Mouse (Mus musculus) retina, postnatal 1 day (tissue): Measurements from ENCODE around the gene Kcnd3.
"Not testable (repeated sequence)": the region's sequence is repeated elsewhere in the genome, so short reads cannot be mapped to it uniquely, and the experiment has no call there.

Experiments
- DNase-seq: peaks from one replicate; pipeline ENCODE4 v3.0.0-alpha.2; 2012

Gene Kcnd3

GRCm38 (mm10) chr3:105666996-105667523 is 214.9 kb downstream of the Kcnd3 start:
- no peak for DNase-seq

DNA sequence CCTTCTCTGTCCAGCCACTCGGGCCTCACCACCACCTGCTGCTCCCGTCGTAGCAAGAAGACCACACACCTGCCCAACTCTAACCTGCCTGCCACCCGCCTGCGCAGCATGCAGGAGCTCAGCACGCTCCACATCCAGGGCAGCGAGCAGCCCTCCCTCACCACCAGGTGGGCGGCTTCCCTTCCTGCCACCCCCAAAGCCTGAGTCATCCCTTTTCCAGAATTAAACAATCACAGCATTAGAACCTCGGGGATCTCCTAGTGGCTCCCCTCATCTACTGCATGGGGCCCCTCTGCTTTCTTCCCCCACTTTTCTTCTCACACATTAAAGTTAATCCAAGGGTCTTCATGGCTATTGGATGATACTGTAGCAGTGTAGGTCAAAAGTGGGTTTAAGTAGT is 216.0 kb downstream of the Kcnd3 start:
- DNase-seq, result no peak

DNA sequence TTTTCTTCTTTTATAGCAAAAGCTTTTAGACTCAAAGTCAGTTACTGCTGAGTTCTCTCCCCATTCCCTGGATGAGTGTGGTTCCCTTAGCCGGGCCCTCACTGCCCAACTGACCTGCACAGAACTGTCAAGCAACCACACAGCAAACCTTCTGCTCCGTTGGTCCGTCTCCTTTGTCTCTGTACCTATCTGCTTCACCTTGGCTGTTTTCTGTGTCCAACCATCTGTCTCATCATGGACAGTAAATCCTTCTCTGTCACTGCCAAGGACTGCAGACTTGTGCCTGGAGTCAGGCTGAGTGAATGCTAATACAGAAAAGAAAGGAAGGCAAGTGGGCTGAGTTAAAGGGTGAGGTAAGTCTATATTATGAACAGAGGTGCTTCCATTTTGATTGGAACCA is 217.6 kb downstream of the Kcnd3 start:
- DNase-seq, result no peak

- DNase-seq, result no peak
Observed at GRCm38 (mm10) chr3:105670801-105671200, 218.7 kb downstream of the Kcnd3 start.

DNA sequence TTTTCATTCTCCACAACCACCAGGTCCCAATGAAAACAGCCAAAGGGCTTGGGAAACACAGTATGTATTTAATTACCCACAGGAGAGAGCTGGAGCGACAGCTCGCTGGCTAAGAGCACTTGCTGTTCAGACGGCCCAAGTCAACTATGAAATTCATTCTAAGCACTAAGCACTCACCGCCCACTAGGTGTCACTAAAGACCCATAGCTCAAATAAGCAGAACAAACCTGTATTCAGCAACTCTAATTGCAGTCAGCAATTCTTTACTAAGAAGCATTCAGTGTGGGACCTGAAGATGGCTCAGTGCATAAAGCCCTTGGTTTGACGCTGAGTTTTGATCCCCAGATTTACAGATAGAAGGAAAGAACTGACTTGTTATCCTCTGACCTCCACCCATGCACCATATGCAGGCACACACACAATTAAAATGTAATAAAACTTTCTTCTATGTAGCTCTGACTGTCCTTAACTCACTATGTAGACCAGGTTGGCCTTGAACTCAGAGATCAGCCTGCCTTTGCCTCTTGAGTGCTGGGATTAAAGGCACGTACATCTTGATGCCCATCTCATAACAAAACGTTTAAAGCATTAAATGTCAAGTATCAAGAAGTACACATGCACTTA is 222.6 kb downstream of the Kcnd3 start:
- DNase-seq, result peak; percentile 90

GRCm38 (mm10) chr3:105675932-105676331 is 223.8 kb downstream of the Kcnd3 start:
- no peak for DNase-seq

- no peak for DNase-seq
Observed at GRCm38 (mm10) chr3:105680346-105680745, 228.2 kb downstream of the Kcnd3 start.

- no peak for DNase-seq
Observed at GRCm38 (mm10) chr3:105686394-105687323, 234.5 kb downstream of the Kcnd3 start.

DNA sequence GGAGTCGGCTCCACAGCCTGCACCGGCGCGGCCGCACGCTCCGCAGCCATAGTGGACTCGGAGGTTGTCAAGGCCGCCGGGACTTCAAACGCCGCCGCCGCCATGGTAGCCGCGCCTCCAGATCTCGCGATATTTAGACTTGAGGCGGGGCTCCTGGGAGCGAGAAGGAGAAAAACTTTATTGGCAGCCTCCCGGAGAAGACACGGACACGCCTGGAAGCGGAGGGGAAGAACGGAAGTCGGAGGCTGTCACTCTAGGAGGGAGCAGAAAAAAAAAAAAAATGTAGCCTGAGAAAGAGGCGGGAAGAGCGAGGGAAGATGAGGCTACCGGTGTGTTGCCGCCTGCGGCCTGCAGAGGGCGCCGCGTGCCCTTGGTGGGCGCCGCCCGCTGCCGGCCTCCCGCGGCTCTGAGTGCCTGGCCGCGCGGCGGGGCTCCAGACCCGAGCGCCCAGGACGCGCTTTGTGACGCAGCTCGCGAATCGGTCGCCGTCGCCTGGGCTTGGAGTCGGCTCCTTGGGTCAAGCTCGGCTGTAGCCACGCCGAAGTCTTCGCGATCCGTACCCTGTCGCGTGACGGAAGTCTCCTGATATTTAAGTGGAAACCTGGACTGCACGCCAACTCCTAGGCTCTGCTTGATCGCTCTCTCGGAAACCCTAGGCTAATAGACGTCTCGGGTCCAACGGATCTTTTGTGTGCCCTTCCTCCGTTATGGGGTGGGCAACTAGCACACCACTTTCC is 235.4 kb downstream of the Kcnd3 start, which contains the start of gene Ddx20:
Gene Ddx20, minus strand, starts transcription at position 251 of the 737 bp plus-strand sequence.
- peak; percentile 100 for DNase-seq

DNA sequence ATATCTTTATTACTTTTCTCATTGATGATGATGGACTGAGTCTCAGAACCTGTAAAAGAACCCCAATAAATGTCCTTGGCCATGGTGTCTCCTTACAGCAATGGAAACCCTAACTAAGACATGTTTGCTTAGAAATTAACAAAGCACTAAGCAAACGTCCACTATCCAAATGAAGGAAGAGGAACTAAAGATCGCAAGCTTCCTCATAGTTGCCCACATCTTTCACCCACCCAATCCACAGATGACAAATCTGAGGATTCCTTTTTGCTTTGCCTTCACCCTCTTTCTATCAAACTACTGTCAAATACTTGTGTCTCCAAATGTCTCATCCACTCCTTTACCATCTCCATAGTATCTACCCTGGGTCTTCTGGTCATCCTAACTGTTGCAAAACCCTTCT is 236.4 kb downstream of the Kcnd3 start:
- DNase-seq, result no peak

GRCm38 (mm10) chr3:105693327-105694080 is 241.4 kb downstream of the Kcnd3 start:
- DNase-seq, result no peak

DNA sequence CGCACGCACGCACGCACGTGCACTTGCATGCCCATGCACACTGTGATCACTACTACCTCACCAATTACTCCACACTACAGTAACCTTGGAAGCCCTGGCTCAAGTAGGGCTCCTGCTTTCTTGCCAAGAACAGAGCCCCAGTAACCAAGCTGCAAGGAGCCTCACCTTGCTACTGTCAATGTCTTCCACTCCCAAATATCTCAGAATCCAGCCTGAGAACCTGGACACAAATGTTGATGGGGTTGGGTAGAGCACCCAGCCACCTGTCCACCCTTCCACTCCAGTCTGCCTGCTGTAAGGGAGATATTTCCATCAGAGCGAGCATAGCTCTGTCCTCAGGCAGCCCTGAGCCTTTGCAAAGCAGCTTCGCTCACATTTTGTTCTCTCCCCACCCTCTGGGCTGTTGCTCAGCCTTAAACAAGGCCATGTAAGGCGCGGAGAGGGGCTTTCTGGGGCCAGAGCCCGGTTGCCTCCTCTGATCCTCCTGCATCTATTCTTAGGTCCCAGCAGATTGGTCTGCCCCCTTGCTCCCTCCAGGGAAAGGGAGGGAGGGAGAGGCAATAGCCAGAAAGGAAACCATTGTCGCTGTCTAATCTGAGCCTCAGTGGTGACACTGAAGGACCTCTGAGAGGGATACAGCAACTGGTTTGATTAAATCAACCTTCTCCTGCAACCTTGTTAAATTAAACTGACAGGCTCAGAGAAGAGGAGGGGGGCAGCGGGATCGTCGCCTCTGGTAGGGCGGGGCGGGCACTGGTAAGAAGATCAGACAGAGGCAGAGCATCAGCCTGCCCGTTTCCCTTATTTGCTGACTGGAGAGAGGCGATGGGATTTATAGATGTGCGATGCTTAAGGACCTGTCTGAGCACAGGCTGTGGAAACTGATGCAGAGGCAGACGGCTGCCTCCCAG is 243.6 kb downstream of the Kcnd3 start:
- DNase-seq, result peak; percentile 89

DNA sequence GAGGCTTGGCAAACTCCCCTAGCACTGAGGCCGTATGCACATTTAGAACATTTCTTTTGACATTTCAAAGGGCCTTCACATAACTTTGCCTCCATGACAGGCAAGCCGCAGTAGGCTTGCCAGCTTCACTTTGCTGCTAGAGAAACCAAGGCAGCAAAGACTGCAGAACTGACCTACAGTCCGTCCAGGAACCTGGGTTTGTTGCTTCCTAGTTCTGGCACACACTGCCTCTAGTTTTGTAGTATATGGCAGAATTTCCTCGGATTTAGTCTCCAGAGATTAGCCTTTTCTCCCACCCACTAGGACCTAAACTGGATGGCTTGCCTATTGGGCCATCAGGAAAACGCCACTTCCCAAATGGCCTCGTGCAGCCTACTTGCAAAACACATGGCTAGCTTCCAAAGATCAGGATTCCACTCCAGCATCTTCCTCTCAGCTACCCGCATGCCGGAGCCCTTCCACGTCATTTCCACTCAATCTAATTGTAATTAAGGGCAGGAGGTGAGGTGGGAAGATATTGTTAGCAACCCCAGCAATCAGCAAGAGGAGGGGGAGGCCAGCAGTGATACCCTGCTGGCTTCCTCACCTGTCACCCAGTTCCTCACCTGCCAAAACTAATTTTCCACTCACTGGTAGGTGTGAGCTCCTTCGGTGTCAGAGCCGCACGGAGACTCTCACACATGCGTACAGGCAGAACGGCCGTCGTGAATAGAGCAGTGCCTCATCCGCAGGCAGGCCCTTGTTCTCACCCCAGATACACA is 244.4 kb downstream of the Kcnd3 start:
- no peak for DNase-seq

GRCm38 (mm10) chr3:105697148-105697441 is 245.0 kb downstream of the Kcnd3 start:
- no peak for DNase-seq

GRCm38 (mm10) chr3:105698311-105698710 is 246.2 kb downstream of the Kcnd3 start:
- no peak for DNase-seq

GRCm38 (mm10) chr3:105699241-105699933 is 247.3 kb downstream of the Kcnd3 start:
- DNase-seq, result peak; percentile 65

DNA sequence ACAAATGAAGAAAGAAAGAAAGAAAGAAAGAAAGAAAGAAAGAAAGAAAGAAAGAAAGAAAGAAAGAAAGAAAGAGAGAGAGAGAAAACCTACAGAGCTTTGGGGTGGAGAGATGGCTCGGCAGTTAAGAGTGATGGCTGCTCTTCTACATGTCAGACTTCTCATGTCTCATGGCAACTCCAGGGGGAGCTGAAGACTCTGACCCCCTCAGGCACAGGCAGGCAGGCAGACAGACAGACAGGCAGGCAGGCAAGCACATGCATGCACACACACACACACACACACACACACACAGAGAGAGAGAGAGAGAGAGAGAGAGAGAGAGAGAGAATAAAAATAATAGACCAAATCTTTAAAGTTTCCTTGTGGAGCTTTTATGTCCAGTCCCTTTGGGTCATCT is 248.7 kb downstream of the Kcnd3 start:
- not testable (repeated sequence) for DNase-seq

DNA sequence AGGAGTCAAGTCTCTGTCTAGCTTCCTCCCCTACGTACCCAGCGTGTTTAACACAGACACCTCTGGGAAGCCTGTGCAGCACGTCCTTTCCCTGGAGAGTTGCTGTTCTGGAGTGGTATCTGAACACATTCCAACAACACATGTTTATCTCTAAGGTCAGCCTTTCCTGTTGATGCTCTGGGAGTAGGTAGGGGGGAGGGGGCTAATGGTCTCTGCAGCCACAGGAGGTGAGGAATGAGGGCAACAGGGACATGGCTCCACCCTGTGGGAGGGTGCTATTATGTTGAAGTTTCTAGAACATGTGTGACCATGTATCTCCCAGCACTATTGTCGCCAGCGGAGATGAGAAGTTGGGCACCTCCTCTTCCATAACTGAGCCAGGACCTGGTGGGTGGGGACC is 249.3 kb downstream of the Kcnd3 start:
- no peak for DNase-seq

GRCm38 (mm10) chr3:105703571-105703970 is 251.4 kb downstream of the Kcnd3 start:
- no peak for DNase-seq
